Mouse (Mus musculus): ENCODE data around the gene Faah.

GRCm38 (mm10) chr4:115979437-115979836, 38.3 kb downstream of the Faah start:
- TF ChIP-seq POLR2A (IDR thresholded peaks at IDR 0.05; ENCODE audit: low read depth, low read length) (no peak), CTCF (conservative IDR thresholded peaks at IDR 0.05; ENCODE audit: insufficient read depth, insufficient read length, low read depth, low read length) (no peak)
